Mouse (Mus musculus) gonadal fat pad, adult 2 months (tissue): ENCODE measurements at regions not wholly inside any gene's neighbourhood (a gene's known extent, or its start where the extent isn't known, plus 50 kb on each side); places are given as distances from the start of the nearest gene placed in this dataset.
A peak's percentile ranks its signal among the peaks of the same experiment; 100 is the strongest.

Experiments used
- DNase-seq: peaks from one replicate; pipeline ENCODE4 v3.0.0-alpha.2; 2012; ENCODE audit warnings: low read depth

GRCm38 (mm10) chr16:91970461-91970860 is 87.6 kb upstream of the Mrps6 start:
- DNase-seq = no peak

- DNase-seq = no peak
Measured at GRCm38 (mm10) chr16:91973183-91973582, 84.9 kb upstream of the Mrps6 start.

GRCm38 (mm10) chr16:91976194-91976805 is 81.8 kb upstream of the Mrps6 start:
- DNase-seq = no peak

- DNase-seq = no peak
Measured at GRCm38 (mm10) chr16:91978423-91978822, 79.6 kb upstream of the Mrps6 start.

GRCm38 (mm10) chr16:91978846-91979245 is 79.2 kb upstream of the Mrps6 start:
- no peak for DNase-seq

GRCm38 (mm10) chr16:91980482-91980881 is 77.6 kb upstream of the Mrps6 start:
- DNase-seq = no peak

GRCm38 (mm10) chr16:91985211-91985610 is 72.9 kb upstream of the Mrps6 start:
- DNase-seq = no peak

- no peak for DNase-seq
Measured at GRCm38 (mm10) chr16:91989332-91989731, 68.7 kb upstream of the Mrps6 start.

- no peak for DNase-seq
Measured at GRCm38 (mm10) chr16:91995459-91996190, 62.4 kb upstream of the Mrps6 start.

GRCm38 (mm10) chr16:92007351-92007750 is 50.7 kb upstream of the Mrps6 start:
- DNase-seq = peak; percentile 20
